Mouse (Mus musculus) CD4-positive naive resting alpha-beta T cell, adult 57 days (primary cell): ENCODE data around the gene Washc1. TPM values are rescaled to one million over a fixed set of nuclear protein-coding genes. Genes with fewer than 3 reads are reported as not detected.

Experiments used
- total RNA-seq: library from RNA; stranded (reverse); gene quantifications from one replicate; pipeline ENCODE4 v1.2.4, GENCODE M21; 2023

The Washc1 gene
- total RNA-seq: 54.2 TPM

DNA sequence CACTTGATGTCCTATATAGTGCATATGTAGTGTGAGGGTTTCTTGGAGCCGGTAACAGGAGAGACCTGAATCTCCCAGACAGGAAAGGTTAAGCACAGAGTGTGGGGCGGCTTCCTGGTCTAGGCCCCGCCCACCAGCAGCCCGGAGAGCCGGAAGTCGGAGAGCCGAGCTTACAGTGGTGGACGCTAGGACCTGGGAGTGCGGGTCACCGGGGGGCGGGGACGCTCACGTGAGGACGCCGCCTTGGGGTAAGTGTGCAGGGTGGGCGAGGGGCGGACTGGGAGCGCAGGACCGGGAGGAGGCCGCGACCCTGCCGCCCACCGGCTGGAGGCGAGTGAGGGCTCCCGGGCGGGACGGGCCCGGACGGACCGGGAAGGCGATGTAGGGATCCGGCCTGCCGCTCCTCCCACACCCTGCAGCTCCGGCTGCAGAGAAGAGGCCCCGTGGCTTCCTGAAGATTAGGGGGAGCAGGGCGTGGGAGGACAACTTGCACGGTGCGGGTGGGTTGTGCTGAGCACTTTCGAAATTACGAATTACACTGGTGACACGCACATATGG lies at the start of gene Washc1:
TSS of gene Washc1 (plus strand) at position 144 of the 558 bp plus-strand sequence.

DNA sequence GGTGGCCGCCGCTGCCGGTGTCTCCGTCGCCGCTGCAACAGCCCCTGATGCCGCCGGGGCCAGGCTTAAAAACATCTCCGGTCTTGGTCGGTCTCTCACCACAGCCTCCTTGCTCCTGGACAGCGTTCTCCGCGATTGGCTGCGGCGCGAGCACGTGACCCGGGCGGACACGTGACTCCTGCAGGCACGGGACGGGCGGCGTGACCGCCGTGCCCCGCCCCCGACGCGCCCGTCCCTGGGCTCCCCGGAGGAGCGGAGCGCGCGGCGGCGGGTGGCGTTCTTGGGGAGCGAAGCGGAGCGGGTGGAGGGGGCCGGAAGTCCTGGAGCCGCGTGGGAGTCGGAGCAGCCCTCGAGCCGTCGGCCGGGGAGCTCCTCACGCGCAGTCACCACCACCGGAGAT lies 34.4 kb upstream of the Washc1 start, which contains the start of gene Ankrd12:
TSS of gene Ankrd12 (minus strand) at position 156 of the 400 bp plus-strand sequence.

DNA sequence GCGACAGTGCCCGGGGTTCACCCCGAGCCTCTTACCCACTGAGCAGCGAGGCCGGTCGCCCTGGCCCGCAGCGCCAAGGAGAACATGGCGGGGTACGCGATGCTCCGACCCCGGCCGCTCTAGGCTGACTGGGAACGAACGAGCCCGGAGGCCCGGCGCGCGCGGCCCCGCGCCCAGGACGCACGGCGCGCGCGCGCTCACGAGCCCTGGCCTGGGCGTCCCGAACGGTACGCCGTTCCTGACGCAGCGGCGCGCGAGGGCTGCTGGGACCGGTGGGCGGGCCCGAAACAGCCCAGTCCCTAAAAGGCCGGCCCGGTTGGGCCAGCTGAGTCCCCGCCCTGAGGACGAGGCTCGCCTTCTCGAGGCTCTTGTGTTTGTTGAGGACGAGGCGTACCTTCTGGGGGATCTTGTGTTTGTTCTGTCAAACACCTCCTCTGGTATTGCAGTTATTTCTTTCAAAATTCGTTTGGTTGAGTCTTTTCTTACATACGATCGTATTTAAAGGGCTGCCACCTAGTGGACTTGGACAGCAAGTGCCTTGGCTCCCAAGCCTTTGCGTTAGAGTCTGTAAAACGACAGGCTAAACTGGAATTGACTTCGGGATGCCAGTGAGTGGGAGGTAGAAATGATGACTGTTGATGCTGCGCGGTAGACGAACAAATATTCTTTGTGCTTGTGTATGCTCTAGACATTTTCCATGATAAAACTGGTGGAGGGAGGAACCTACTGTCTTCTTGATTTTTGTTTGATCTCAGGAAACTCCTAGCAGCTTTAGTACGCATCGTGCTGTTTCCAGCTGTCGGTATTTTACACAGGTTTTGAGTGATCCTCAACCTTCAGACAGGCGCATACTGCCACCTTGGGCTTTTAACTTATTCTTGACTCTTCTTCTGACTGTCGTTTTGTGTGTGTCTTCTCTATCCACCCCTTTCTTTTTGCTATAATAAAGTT lies 9.7 kb upstream of the Washc1 start, which contains the start of gene Ndufv2:
TSS of gene Ndufv2 (minus strand) at position 180 of the 951 bp plus-strand sequence.

DNA sequence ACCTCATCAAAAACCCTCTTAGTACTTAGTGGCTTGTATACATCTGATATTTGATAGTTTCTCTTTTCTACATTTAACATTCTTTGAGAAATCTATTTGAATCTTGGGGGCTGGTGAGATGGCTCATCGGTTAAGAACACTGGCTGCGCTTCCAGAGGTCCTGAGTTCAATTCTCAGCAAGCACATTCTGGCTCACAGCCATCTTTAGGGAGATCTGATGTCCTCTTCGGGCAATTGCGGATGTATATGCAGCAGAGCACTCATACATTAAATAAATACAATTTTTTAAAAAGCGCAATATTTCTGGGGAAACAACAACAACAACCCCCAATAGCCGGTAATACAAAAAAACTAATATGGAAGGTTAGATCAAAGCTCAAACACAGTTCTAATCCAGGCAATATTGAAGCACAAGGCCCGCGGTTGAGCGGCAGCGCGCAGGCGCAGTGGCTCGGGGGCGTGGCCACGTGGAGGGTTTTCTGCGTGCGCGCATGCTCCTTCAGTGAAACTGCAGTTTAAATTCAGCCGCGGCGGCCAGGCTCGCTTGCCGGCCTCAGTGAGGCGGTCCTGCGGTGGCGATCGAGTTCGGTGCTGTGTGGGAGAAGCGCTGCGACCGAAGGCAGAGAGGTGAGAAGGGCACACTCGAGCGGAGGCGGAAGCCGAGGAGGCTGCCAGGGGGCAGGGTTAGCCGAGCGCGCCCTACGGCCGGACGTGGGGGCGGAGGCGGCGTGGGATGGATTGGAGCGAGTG lies 11.9 kb downstream of the Washc1 start, which contains the start of gene Ddx11:
TSS of gene Ddx11 (plus strand) at position 455 of the 750 bp plus-strand sequence.

Other genes starting within 250 kb of the Washc1 start
- 37.4 TPM for gene Ralbp1, start 225.7 kb upstream of the Washc1 start, total RNA-seq
- 18.4 TPM for gene Twsg1, start 160.3 kb upstream of the Washc1 start, total RNA-seq
- gene Ankrd12, start 34.5 kb upstream of the Washc1 start, total RNA-seq: 71.9 TPM
- gene Ndufv2, start 10.0 kb upstream of the Washc1 start, total RNA-seq: 65.0 TPM
- 39.6 TPM for gene Ddx11, start 12.0 kb downstream of the Washc1 start, total RNA-seq